Mouse (Mus musculus): ENCODE results near the gene Ddx10. TPM values are rescaled to one million over a fixed set of nuclear protein-coding genes. Genes with fewer than 3 reads are reported as not detected.
A peak's percentile ranks its signal among the peaks of the same experiment; 100 is the strongest.

Ddx10 gene
- polyA plus RNA-seq (2016; fragmentation: Nextera tagmentation; extraction: Ambion mirVana), result 28.0 and 30.4 TPM in 2 replicates

DNA sequence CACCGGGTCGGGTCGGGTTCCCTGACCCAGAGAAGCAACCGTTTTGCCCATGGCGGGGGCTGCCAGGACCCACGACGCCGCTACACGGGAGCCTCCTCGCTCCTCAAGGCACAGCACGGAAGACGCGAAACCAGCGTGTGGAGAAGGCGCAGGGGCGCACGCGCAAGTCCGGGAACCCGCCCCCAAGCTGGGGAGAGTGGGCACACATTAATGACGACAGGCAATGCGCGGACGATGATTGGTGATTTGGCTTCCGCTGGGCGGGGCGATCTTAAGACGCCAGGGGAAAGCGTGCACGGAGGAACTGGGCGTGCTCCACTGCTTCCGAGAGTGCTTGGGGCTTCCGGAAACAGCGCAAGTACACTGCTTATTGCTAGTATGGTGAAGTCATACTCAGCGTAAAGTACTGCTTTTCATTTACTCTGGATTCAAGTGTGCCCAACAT, at the start of gene Ddx10:
Gene Ddx10, minus strand, starts transcription at position 101 of the 445 bp plus-strand sequence.
- DNase-seq (ENCODE audit: low spot score), result peak; percentile 96
- under 1% methylated on average over 35 of the region's 35 CpGs for WGBS
- no peaks in the 10 kb centered on the region for H3K36me3 ChIP-seq
- peak within 1 kb of the TSS; percentile 88 for H3K4me3 ChIP-seq
- H3K27me3 ChIP-seq (ENCODE audit: low read depth, poor library complexity, severe bottlenecking), result no peaks in the 10 kb centered on the region
- H3K27ac ChIP-seq (replicated peaks), result peak within 1 kb of the TSS; percentile 73
- H3K9me3 ChIP-seq (replicated peaks), result no peaks in the 10 kb centered on the region
- peaks cover 19% of the 10 kb centered on the region for H3K4me1 ChIP-seq

DNA sequence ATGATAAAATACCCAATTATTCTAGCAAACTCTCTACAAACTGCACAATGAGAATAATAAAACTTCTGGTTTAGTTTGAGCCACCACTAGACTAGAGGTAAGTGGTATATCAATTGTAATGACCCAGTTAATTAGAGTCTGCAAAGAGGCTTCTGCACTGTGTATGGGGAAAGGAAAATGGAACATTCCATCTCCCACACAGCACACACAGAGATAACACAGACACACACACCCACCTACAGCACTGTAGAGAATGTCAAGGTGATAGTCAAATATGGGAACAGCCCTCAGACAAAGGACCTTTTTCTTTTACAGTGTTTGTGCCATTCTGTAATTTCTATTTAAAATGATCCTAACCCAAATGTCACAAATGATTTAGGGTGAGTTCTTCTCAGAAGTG, 45.0 kb upstream of the Ddx10 start:
- no peaks in the 10 kb centered on the region for H3K4me1 ChIP-seq
- no peak overlapping the region for H3K4me3 ChIP-seq
- no peaks in the 10 kb centered on the region for H3K27me3 ChIP-seq (ENCODE audit: low read depth, poor library complexity, severe bottlenecking)
- no peaks in the 10 kb centered on the region for H3K9me3 ChIP-seq (replicated peaks)
- no peak for DNase-seq (ENCODE audit: low spot score)
- H3K36me3 ChIP-seq, result no peaks in the 10 kb centered on the region
- no peak overlapping the region for H3K27ac ChIP-seq (replicated peaks)

DNA sequence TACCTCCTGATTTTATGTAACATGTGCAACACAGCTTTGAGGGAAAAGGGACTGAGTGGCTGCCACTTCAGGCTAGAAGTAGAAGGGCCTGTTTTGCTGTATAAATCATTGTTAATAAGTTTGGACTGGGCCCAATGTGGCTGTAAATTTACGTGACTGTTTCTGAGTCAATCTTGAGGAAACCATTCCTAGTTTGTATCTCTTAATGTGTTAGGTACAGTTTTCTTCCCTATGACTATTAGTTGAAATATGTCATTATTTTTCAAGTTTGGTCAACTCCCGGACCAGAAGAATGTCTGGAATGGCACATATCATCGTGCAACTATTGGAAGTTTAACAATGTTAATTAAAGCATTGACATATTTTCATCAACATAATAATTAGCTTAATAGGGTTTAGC, 42.2 kb upstream of the Ddx10 start:
- Histone ChIP-seq H3K27me3 (ENCODE audit: low read depth, poor library complexity, severe bottlenecking) (no peaks in the 10 kb centered on the region), H3K4me1 (no peaks in the 10 kb centered on the region), H3K4me3 (no peak overlapping the region), H3K27ac (replicated peaks) (no peak overlapping the region), H3K9me3 (replicated peaks) (no peaks in the 10 kb centered on the region), H3K36me3 (no peaks in the 10 kb centered on the region)
- DNase-seq (ENCODE audit: low spot score), result no peak
- WGBS, result 86% methylated on average over 3 of the region's 3 CpGs

DNA sequence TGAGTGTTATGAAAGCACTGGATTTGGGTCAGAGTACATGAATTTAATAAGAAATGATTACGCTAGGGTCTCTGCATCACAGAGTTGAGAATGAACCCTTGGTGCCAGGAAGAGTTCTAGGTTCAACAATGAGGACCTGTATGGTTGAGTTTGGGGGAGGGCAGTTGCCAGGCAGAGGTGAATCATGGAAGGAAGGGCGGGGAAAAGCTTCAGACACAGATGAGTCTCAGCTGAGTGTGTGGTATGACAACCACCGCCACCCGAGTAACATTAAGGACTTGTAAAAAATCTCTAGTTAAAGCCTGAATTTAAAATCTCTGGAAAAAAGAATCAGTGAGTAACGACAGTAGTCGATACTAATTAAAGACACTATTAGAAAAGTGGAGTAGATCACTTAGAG, 38.9 kb upstream of the Ddx10 start:
- WGBS, result 87% methylated on average over 6 of the region's 6 CpGs
- H3K27ac ChIP-seq (replicated peaks), result no peak overlapping the region
- H3K36me3 ChIP-seq, result no peaks in the 10 kb centered on the region
- no peak for DNase-seq (ENCODE audit: low spot score)
- no peaks in the 10 kb centered on the region for H3K9me3 ChIP-seq (replicated peaks)
- H3K4me1 ChIP-seq, result no peaks in the 10 kb centered on the region
- no peaks in the 10 kb centered on the region for H3K27me3 ChIP-seq (ENCODE audit: low read depth, poor library complexity, severe bottlenecking)
- no peak overlapping the region for H3K4me3 ChIP-seq

DNA sequence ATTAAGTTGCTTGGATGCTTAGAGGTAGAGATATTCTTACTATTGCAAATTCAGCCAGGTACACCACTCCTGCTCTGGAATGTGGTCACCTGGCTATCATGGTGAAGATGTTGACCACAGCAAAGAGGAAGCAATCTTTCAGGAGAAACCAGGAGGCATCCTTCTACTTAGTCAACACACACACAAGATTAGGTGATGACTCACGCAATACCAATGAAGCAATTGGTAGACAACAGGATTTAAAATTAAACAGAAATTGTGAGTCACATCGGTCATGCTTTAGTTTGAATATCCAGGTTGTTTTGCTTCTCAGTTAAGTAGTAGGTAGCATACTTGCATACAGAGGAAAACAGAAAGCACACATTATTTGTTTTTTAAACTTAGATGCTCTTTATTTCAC, 31.1 kb upstream of the Ddx10 start:
- peaks cover 9% of the 10 kb centered on the region; the same call in 1 of the 2 replicates for H3K27me3 ChIP-seq (ENCODE audit: low read depth, poor library complexity, severe bottlenecking)
- WGBS, result 92% methylated on average over 2 of the region's 2 CpGs
- H3K9me3 ChIP-seq (replicated peaks), result no peaks in the 10 kb centered on the region
- no peak for DNase-seq (ENCODE audit: low spot score)
- H3K27ac ChIP-seq (replicated peaks), result no peak overlapping the region
- H3K36me3 ChIP-seq, result no peaks in the 10 kb centered on the region
- peaks cover 6% of the 10 kb centered on the region for H3K4me1 ChIP-seq
- H3K4me3 ChIP-seq, result no peak overlapping the region

DNA sequence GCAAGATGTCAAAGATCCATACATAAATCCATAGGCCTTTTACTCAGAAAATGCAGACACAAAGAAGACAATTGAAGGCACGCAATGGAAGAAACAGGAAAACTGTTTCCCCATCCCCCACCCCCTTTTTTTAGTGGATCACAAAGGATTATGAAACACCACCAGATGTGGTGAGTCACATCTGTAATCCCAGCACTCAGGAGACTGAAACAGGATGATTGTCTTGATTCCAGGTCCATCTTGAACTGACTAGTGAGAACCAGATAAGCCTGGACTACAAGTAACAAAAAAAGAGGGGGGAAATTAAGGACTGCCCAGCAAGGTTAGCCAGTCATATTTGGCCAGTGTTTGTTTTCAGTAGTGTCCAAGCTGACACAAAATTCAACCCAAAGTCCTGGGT, 28.5 kb upstream of the Ddx10 start:
- no peak overlapping the region for H3K4me3 ChIP-seq
- 84% methylated on average over 1 of the region's 1 CpGs for WGBS
- H3K27me3 ChIP-seq (ENCODE audit: low read depth, poor library complexity, severe bottlenecking), result peaks cover 9% of the 10 kb centered on the region; the same call in 1 of the 2 replicates
- no peak for DNase-seq (ENCODE audit: low spot score)
- no peaks in the 10 kb centered on the region for H3K9me3 ChIP-seq (replicated peaks)
- no peaks in the 10 kb centered on the region for H3K36me3 ChIP-seq
- H3K4me1 ChIP-seq, result peaks cover 6% of the 10 kb centered on the region
- no peak overlapping the region for H3K27ac ChIP-seq (replicated peaks)

DNA sequence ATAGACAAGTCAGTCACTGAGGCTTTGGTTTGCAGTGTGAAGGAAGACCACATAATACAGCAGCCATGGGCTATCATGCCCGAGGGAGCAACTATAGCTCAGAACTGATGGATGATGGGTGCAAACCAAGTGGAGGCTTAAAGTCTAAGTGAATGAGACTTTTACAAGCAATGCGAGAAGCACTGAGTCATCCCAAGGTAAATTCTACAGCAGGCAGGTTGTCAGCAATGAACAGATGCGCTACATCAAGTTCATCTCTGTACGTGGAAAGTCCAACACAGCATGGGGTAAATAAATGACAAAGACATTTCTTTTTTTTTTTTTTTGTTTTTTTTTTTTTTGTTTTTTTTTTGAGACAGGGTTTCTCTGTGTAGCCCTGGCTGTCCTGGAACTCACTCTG, 24.9 kb upstream of the Ddx10 start:
- 90% methylated on average over 4 of the region's 4 CpGs for WGBS
- H3K36me3 ChIP-seq, result no peaks in the 10 kb centered on the region
- no peak overlapping the region for H3K27ac ChIP-seq (replicated peaks)
- no peak overlapping the region for H3K4me3 ChIP-seq
- H3K9me3 ChIP-seq (replicated peaks), result no peaks in the 10 kb centered on the region
- H3K4me1 ChIP-seq, result peaks cover 6% of the 10 kb centered on the region
- H3K27me3 ChIP-seq (ENCODE audit: low read depth, poor library complexity, severe bottlenecking), result peaks cover 9% of the 10 kb centered on the region; the same call in 1 of the 2 replicates
- DNase-seq (ENCODE audit: low spot score), result no peak

DNA sequence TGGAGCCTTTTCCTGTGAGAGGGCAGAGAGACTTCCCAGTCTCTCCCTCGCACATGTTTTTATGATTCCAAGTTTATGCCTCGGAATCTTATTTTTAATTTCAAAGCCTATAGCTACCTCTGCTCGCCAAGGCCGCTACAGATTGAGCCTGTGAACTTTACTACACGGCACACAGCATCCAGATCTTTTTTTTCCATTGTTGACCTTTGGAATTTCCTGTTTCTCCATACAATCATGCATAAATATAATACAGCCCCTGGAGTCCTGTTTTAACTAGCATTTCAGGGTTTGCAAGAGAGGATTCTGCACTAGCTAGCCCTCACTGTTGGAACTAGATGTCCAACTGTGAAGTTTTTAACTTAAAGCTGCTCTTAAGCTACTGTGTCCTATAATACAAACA, 24.4 kb upstream of the Ddx10 start:
- WGBS, result 77% methylated on average over 5 of the region's 5 CpGs
- no peaks in the 10 kb centered on the region for H3K9me3 ChIP-seq (replicated peaks)
- H3K27me3 ChIP-seq (ENCODE audit: low read depth, poor library complexity, severe bottlenecking), result peaks cover 9% of the 10 kb centered on the region; the same call in 1 of the 2 replicates
- no peak overlapping the region for H3K4me3 ChIP-seq
- H3K36me3 ChIP-seq, result no peaks in the 10 kb centered on the region
- H3K27ac ChIP-seq (replicated peaks), result no peak overlapping the region
- peaks cover 6% of the 10 kb centered on the region for H3K4me1 ChIP-seq
- no peak for DNase-seq (ENCODE audit: low spot score)

DNA sequence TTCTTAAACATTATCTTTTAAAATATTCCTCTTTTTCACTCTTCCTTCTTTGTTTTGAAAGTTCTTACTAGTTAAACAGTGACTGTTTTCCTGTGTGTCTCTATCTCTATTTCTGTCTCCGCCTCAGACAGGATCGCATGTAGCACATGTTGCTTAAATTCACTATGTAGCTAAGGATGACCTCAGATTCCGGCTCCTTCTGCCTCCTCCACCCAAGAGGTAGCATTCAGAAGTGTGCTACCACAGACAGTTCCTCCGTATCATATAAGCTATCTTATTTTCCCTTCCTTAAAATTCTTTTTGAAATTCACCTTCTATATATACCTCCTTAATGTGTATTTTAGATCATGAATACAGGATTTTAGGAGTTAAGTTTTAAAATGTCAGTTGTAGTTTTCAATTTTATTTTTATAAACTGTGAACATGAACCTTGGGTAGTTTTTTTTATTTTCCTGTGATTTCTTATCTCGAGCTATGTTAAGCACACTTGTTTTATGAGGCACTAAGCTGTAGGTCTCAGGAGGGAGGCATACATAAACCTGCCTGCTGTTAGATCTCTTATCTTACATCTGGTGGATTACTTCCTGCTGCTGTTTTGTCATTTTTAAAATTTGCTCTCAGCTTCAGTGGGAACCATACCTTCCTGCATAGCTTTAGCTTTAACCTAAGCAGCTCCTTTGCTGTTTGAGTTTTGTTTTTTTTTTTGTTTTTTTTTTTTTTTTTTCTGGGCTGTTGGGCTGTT, 23.6 kb upstream of the Ddx10 start:
- no peak overlapping the region for H3K4me3 ChIP-seq
- H3K4me1 ChIP-seq, result peaks cover 6% of the 10 kb centered on the region
- H3K36me3 ChIP-seq, result no peaks in the 10 kb centered on the region
- H3K27ac ChIP-seq (replicated peaks), result no peak overlapping the region
- no peak for DNase-seq (ENCODE audit: low spot score)
- no peaks in the 10 kb centered on the region for H3K9me3 ChIP-seq (replicated peaks)
- 82% methylated on average over 5 of the region's 5 CpGs for WGBS
- peaks cover 9% of the 10 kb centered on the region; the same call in 1 of the 2 replicates for H3K27me3 ChIP-seq (ENCODE audit: low read depth, poor library complexity, severe bottlenecking)

DNA sequence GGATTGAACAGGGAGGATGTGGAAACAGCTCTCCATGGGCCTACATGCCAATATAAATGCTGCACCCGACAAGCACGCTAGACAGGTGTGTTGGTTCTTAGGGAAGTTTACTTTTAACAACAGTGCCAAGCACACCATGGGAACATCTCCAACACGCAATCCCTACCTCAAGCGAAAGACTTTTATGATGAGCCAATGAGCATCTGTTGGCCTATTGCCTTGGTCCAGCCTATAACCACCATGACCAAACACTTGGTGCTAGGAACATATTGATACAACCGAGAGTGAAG, 21.6 kb upstream of the Ddx10 start:
- DNase-seq (ENCODE audit: low spot score), result no peak
- H3K4me1 ChIP-seq, result peaks cover 1% of the 10 kb centered on the region
- no peaks in the 10 kb centered on the region for H3K9me3 ChIP-seq (replicated peaks)
- H3K27me3 ChIP-seq (ENCODE audit: low read depth, poor library complexity, severe bottlenecking), result no peaks in the 10 kb centered on the region
- no peak overlapping the region for H3K27ac ChIP-seq (replicated peaks)
- H3K36me3 ChIP-seq, result no peaks in the 10 kb centered on the region
- WGBS, result 93% methylated on average over 5 of the region's 5 CpGs
- no peak overlapping the region for H3K4me3 ChIP-seq

DNA sequence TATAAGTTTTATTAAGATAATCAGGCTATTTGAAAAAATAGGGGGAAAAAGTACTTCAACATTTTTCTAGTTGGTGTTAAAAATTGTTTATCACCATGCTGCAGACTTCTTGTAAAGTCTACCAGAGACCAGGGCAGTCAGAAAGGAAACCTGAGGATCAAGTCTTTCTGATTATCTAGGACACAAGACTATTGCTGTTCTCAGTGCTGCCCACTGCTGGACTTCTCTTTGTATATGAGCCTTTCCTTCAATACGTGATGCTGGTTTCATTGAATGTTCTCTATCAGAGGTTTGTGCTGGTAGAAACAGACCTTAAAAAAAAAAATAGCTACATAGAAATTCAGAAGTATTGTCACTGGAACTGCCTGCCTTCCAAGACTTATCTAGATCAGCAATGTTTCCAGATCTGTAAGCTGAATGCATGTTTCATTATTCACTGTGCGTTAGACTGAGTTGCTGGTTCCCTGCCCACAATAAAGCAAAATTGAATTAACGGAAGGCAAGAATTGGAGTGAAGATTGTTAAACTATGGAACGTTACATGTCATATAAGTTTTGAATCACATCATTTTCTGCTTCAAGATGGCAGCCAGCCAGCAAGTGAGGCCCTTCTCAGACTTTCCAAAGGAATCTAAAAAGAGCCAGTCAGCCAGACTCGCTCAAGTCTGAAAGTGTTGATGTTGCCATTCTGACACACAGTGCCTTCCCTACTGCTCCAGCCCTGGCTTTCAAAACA, 21.0 kb upstream of the Ddx10 start:
- Histone ChIP-seq H3K27me3 (ENCODE audit: low read depth, poor library complexity, severe bottlenecking) (no peaks in the 10 kb centered on the region), H3K4me1 (no peaks in the 10 kb centered on the region), H3K4me3 (no peak overlapping the region), H3K9me3 (replicated peaks) (no peaks in the 10 kb centered on the region), H3K36me3 (no peaks in the 10 kb centered on the region), H3K27ac (replicated peaks) (no peak overlapping the region)
- 83% methylated on average over 5 of the region's 5 CpGs for WGBS
- no peak for DNase-seq (ENCODE audit: low spot score)

DNA sequence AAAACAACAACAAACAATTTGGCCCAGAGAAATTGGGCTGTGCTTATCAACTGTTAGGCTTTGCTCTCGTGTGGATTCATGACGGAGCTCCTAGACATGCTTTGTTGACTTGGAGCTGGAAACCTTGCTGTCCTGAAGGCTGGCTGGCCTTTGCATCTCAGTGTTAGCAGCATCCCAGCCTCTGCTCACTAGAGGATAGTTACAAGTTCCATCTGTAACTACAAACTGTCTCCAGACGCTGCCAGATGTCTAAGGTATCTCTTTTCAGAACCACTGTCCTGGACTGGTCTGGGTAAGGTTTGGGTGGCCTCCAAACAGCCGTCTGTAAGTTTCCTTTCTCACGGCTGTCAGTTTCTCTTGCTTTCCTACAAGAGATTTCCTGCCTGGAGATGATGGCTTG, 20.2 kb upstream of the Ddx10 start:
- Histone ChIP-seq H3K36me3 (no peaks in the 10 kb centered on the region), H3K27ac (replicated peaks) (no peak overlapping the region), H3K27me3 (ENCODE audit: low read depth, poor library complexity, severe bottlenecking) (no peaks in the 10 kb centered on the region), H3K9me3 (replicated peaks) (no peaks in the 10 kb centered on the region), H3K4me1 (no peaks in the 10 kb centered on the region), H3K4me3 (no peak overlapping the region)
- 80% methylated on average over 5 of the region's 5 CpGs for WGBS
- DNase-seq (ENCODE audit: low spot score), result no peak

DNA sequence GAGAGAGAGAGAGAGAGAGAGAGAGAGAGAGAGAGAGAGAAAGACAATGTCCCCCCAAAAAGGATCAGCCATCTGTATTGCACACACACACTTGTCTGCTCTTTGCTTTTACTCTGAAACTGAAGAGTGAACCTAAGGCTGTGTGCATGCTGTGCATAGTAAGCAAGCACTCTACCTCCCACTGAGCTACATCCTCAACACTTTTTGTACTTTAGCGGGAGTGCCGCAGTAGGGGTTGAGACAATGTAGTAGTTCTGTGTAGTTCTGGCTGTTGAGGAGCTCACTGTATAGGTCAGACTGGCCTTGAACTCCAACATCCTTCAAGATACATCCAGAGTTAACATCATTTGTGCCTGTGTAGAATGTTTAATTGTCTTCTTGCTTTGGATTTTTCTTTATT, 17.7 kb upstream of the Ddx10 start:
- H3K4me3 ChIP-seq, result no peak overlapping the region
- H3K9me3 ChIP-seq (replicated peaks), result no peaks in the 10 kb centered on the region
- WGBS, result 56% methylated on average over 2 of the region's 2 CpGs
- no peaks in the 10 kb centered on the region for H3K4me1 ChIP-seq
- DNase-seq (ENCODE audit: low spot score), result no peak
- H3K27ac ChIP-seq (replicated peaks), result no peak overlapping the region
- H3K27me3 ChIP-seq (ENCODE audit: low read depth, poor library complexity, severe bottlenecking), result no peaks in the 10 kb centered on the region
- no peaks in the 10 kb centered on the region for H3K36me3 ChIP-seq
